Mouse (Mus musculus) ES-CJ7 (cell line): ENCODE measurements around the gene Prrx2.
A peak's percentile ranks its signal among the peaks of the same experiment; 100 is the strongest.

Source experiments
- DNase-seq: peaks from one replicate; pipeline ENCODE4 v3.0.0; 2011; ENCODE audit warnings: low read depth, low spot score

Gene Prrx2

DNA sequence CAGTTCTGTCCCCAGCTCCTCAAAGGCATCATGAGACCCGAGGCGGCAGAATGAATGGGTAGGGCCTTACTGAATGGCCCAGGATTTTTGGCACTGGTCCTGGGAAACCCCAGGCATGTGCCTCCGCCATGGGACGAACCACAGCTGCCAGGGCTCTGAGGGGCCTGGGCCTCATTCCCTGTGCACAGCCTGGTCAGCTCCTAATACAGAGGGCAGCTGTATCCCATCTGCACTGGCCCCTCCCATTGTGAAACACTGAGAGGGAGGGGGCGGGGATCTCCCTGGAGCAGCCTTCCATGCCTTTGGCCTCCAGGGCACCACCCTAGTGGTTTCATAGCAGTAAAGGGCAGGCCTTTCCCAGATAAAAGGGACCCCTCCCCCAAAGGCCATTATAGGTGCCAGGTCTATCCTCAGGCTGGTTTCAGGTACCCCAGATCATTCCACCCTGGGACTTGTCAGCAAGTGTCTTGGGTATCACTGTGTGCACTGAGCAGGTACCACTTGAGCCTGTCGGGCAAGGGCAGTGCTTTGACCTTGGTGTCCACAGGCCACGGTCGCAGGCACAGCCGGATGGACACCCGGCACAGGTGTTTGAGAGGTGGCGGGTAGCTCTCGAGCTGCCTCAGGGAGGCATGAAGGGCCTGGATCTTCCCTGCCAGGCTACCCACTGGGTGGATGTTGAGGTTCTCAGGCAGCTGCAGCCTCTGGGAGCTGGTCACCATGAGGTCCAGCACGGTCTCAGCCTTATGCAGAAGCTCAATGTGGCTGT, 11.2 kb upstream of the Prrx2 start:
- DNase-seq, result no peak

DNA sequence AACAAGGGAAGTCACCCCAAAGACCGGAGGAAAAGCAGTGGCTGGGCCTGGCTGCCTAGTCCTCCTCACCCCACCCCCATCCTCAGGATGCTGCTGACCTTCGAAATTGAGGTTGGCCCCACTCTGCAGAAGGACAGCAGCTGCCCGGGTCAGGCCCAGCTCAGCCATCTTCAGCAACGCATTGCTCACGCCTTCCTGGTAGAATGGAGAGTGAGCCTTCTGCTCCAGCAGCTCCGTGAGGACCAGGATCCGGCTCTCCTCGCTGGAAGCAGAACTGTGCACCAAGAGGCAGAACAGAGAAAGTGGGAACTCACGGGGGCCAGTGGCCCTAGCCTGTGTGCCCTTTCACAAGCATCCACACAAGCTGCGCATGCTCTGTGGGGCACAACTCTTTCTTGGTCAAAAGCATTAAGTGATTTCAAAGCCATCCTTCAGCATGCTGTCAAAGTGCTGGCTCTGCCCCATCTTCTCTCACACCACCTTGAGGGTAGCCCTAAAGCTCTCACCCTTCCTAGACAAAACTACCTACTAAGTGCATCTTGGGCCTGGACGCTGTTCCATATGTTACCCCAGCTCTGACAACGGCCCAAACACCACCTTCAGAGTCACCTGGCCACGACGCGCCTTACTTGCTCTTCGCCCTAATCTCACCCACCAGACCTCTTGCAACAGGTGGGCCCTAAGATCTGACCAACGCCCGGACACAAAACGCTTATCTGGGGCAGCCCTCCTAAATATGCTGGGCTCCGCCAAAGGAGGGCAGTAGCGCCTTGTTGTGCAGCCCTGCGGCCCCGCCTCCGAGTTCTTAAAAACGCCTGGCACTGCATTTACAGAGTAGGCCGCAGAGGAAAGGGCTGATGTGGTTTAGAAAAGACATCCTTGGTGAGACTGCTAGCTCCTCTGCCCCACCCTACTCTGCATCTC, 7.7 kb upstream of the Prrx2 start:
- DNase-seq, result peak; percentile 71

DNA sequence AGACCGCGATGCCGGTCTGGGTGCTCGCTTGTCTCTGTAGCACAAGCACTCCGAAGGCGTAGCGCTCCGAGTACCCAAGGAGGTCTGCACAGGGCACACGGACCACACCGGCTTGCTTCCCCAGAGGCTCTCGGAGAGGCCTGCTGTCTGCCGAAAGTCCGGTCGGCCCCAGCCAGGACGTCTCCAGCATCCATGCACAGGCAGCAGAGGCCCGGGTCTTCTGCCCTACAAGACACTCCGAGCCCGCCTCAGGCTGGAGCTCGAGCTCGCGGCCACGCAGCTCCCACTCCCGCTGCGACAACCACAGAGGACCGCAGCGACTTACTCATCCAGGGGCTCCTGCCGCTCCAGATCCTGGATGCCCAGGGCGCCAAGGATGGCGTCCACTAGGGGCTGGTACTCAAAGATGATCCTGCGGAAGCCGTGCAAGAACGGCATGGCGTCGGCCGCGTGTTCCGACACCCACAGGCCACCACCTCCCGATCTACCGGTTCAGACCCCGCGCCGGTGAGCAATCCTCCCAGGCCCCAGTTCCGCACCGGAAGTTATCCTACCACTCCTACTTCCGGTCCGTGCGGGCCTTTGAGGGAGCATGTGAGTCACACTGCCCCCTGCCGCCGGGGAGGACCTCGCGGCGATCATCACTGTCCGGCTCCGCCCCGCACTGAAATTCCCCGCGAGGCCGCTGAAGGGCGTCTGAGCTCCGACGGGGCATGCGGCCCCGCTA, 6.9 kb upstream of the Prrx2 start:
- peak; percentile 95 for DNase-seq

DNA sequence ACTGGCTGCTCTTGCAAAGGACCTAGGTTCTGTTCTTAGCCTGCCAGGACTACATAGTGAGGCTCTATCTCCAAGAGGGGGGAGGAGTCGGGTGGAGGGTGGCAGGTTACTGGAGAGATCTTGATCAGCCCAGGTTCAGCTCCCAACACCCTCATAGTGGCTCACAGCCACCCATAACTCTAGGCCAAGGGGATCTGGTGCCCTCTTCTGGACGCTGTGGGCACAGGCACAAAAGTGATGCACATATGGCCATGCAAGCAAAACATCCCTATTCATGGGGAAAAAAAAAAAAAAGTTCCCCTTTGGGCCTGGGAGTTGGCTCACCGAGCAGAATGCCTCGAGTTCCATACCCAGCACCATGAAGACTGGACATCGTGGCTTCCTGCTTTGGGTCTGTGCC, 5.5 kb upstream of the Prrx2 start:
- DNase-seq, result peak; percentile 88

DNA sequence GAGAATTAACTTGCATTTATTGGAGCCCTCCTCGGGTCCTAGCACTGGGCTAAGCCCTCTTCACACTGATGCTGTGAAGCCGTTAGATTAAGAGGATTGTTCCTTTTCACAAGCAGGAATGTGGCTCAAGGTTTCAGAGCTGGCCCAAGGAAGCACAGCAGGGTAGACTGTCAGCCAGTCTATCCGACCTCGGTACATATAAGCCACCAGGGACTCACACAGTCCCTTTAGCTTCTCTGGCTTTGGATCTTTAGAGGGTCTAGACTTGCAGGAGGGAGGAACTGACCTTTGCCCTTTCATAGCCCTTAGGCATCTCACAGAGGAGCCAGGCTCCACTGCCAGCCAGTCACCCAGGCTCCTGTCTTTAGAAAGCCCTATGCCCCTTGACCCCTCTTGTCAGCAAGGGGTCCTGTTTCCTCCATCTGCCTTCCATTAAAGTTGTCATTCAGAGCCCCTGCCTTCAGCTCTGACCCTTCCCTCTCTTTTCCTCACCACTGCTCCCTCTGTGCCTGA, 4.4 kb upstream of the Prrx2 start, which contains the start of gene Asb6:
TSS of gene Asb6 (minus strand) at position 51 of the 513 bp plus-strand sequence.
- DNase-seq, result no peak

DNA sequence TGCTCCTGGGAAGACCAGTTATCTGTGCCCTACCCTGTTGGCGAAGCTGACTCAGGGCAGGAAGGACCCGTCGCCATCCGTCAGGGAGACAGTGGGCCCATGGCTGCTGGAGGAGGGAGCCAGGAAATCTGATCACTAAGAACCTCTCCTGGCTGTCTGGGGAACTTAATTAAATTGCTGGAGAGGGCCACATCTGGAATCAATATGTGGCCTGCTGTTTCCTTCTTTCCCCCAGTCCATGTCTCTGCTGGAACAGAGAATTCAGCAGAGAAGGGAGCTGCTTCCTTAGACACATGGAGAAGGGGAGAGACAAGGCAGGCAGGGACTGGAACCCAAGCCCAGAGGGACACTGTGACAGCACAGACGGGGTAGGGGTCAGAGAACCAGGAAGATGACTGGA, 1.1 kb upstream of the Prrx2 start:
- no peak for DNase-seq

DNA sequence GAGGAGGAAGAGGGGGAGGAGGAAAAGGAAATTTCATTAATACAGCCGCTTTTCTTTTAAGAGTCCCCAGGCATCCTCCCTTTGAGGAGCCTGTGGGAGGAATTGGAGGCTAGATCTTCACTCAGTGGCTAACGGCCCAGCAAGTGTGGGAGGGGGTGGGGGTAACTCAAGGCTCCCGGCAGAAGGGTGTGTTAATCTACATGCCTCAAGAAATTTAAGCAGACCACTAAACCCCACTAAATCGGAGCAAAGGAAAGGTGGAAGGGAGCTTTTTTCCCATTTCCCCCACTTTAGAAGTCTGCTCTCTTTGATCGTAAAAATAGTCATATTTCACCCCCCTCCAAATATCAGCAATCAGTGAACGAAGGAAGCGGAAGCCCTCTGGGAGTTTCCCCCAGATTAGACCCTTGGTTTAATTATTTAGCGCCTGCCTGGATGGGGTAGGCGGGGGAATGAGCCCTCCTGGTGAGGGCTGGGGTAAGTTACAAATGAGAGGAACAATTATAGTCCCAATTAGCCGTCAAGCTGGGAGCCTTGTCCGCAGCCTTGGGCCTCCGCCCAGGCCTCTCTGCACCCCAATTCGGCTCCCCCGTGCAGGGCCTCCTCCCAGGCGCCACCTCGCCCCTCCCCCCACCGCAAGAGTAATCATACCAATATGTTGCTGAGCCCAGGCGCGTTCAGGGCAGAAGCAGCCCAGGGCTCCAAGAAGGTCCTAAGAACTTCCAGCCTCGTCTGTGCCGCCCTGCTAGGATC, 1.6 kb downstream of the Prrx2 start:
- DNase-seq, result no peak

DNA sequence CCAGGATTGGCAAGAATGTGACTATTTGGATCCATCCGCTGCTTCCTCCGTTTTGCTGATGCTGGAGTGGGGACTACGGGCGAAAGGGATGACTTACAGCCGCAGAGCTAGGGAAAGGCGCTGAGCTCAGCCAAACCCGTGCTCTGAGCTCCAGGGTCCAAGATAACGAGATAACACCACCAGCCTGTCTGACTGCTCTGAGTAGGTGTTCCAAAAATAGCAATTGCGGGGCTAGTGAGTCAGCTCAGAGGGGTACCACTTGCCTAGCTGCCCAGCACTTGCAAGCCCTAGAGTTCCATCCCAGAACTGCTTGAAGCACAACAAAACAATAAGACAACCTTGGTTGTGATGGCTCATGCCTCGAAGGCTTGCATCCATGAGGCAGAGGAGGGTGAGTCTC, 7.8 kb downstream of the Prrx2 start:
- no peak for DNase-seq

DNA sequence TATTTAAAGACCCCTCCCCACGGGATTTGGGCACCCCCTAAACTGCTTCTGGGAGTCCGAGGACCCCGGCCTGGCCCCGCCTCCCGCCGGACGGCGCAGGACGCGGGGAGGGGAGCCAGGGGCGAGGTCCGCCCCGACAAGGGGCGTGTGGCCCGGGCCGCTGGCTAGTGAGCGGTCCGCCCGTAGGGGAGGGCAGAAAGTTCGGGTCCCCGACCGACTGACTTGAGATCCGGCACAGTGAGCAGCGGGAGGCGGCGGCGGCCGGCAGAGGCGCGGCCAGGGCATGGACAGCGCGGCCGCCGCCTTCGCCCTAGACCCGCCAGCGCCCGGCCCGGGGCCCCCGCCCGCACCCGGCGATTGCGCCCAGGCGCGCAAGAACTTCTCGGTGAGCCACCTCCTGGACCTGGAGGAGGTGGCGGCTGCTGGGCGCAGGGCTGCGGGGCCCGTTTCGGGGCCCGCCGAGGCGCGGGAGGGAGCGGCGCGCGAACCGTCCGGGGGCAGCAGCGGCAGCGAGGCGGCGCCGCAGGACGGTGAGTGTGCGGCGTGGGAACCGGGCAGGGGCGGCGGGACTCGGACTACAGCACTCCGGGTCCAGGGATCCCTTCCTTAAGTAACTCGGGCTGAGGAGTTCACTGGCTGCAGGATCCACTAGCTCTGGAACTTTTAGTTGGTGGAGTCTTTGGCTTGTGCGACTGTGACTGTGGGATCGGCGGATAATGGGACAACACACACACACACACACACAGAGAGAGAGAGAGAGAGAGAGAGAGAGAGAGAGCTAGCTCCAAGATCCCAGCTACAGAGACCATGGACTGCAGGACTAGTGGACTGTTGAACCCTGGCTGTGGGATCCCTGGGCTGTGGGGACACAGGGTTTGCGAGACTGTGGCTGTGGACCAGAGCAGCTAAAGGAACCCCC, 10.6 kb downstream of the Prrx2 start:
- DNase-seq, result no peak

DNA sequence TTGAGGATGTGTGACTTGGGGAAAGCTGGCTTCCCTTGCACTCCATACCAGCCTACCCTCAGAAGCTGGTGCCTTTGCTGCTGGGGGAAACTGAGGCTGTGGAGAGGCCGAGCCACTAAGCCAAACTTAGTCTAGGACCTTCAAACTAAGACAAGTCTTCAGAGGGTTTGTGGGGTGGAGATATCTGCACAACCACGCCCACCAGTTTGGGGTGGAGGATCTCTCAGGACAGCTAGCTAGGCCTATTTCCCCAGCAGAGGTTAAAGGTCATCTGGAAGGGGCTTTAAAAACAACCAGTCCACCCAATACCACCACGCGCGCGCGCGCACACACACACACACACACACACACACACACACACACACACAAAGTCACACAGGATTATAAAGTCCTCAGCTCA, 11.5 kb downstream of the Prrx2 start:
- DNase-seq, result no peak

DNA sequence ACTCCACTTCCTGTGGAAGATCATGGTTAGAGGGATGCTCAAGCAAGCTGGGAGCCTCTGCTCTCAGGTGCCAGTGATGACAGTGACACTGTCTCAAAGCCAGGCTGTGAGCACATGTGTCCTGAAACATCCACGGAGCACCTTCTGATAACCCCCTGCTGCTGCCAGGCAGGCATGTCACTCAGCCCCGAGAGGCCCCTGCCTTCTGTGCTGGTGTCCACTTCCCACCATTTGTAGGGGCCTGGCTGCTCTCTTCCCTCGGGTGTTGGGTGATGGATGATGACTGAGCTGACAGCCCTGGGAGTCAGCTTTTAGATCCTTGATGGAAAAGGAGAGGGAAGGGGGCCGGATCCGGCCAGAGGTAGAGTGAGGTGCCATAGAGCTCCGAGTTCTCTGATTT, 12.0 kb downstream of the Prrx2 start:
- DNase-seq, result no peak

DNA sequence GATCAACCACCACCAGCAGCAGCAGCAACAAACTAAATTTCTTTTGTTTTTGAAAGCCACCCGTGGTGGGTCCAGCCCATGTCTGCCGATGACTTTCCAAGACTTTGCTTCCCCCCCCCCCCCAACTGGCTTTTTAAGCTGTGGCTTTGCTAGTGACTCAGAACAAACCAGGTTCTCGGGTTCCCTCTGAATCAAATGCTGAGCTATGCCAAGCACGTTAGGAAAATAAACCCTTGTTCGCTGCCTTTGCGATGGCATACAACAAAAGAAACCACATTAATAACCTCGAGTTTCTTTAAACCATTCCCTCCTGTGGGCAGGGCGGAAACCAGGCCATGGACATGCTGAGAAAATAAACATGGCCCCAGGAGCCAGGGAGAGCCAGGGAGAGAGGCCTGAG, 13.4 kb downstream of the Prrx2 start:
- no peak for DNase-seq

DNA sequence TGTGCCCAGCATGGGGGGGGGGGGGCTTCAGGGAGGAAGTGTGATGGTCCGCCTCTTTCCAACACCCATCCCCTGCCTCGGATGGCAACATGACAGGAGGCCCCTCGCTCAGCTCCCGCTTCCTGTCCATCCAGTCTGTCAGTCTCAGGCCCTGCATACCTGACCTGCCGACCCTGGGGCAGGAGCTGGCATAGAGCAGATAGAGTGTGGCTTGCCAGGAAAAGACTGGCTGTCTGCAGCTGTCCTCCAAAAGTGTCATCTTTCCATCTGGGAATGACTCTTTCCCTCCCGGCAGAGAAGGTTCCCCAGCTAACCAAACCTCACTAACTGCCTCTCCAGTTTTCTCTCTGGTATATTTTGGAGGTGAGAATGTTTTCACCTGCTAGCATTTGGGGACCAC, 15.8 kb downstream of the Prrx2 start:
- DNase-seq, result no peak

DNA sequence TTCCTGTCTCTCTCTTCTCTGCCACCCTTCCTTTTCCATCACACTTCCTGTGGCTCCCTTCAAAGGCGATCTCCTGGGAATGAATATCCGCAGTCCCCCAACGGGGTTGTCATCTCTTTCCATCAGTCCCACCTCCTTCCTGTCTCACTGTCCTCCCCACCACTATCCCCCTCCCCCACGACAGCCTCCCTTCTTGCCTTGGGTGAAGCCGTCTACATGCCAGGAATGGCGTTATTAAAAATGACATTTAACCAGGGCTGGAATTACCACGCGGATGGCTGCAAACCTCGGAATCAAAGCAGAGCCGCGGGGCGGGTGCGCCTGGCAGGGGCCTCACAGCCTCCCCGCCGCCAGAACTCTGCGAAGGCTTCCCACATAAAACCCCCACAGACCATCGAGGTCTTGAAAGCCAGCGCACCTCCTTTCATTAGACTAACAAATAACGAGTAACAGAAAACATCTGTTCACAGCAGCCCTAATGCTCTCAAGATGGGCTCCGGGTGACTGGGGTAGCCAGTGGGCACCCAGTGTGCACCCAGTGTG, 18.1 kb downstream of the Prrx2 start:
- DNase-seq, result no peak

DNA sequence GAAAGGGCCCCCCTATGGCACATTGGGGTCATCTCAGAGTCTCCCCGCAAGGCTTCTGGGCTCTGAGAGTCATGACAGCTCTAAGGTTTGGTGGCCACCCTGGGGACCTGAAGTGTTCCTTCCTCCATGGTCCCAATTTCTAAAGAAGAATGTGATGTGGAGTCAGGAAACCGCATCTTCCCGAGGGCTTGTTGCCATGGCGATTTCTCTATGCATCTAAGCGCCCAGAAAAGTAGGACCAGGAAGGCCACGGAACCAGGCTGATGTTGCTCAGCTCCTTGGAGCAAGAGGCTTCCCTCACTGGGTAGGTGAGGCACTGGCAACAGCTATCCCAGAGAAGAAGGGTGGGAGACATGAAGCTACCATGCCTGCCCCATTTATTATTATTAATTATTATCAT, 22.3 kb downstream of the Prrx2 start:
- DNase-seq, result no peak

DNA sequence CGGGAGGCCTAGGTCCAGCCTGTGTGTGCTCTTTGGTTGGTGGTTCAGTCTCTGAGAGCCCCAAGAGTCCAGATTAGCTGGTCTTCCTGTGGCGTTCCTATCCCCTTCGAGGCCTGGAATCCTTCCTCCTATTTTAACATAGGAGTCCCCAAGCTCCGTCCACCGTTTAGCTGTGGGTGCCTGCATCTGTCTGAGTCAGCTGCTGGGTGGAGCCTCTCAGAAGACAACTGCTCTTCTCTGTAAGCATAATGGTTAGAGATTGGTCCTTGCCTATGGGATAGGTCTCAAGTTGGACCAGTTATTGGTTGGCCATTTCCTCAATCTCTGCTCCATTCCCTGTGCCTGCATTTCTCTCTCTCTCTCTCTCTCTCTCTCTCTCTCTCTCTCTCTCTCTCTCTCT, 25.0 kb downstream of the Prrx2 start:
- no peak for DNase-seq

DNA sequence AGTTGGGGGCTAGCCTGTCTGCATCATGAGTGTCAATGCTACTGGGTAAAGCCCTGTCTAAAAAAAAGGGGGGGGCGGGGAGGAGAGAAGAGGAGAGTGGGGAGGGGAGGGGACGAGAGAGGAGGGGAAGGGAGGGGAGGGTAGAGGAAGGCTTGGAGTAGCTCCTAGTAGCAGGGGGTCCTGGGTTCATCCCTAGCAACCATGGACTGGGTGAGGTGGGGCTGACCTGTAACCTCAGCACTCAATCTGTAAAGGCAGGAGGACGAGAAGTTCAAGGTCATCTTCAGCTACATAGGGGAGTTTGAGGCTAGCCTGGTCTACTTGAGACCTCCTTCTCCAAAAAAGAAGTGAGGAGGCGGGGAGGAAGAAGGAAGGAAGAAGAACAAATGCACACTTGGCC, 27.3 kb downstream of the Prrx2 start:
- DNase-seq, result peak; percentile 65

DNA sequence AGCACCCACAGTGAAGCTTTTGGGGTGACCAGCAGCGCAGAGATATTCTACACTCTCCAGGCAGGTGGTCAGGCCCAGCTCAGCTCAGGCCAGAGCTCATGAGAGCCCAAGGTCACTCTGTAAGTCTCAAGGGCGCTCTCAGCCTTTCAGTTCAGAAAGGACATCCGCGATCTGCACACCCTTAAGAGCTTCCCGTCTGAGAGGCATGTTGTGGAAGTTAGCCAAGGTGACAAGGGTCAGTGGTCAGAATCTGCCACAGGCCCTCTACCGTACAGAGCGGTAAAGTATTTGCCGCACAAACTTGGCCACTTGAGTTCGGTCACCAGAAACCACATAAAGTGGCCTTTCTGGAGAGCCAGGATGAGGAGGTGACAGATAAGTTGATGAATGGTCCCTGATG, 28.8 kb downstream of the Prrx2 start:
- no peak for DNase-seq

DNA sequence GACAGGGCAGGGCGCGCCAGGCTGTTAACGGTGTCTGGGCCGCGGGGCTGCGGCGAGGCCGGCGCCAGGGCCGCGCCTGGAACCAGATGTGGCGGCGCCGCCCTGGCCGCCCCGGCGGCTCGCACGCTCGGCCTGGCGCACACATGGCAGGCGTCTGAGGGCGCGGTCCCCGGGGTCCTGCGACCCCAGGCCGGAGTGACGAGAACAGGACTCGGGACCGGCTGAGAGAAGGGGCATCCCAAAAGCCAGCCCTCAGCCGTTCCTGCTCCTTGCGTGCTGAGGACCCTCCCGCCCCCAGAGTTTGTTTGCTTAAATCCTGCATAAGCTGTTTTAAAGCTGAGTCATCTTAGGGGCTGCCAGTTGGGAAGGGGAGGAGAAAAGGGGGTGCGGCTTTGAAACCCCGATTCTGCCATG, 30.2 kb downstream of the Prrx2 start:
- DNase-seq, result no peak

DNA sequence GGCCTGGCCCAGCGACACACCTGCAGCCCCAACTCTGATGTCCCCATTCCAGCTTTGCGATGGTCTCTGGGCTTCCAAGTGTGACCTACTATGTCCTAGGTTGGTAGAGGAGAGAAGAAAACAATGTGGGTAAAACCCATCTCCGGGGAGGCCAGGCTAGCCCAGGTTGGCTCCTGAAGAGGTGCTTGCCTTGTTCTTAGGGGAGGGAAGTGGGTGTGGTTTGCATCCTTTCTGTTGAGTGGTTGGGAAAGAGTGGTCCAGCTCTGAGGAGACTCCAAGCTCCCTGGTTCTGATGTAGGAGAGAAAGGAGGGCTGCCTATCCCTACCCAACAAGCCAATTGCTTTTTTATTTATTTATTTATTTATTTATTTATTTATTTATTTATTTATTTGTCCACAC, 30.7 kb downstream of the Prrx2 start:
- no peak for DNase-seq
